Mouse (Mus musculus): Measurements from ENCODE around the gene Fkrp.
A peak's percentile ranks its signal among the peaks of the same experiment; 100 is the strongest.

Gene Fkrp

GRCm38 (mm10) chr7:16785541-16786083 lies 30.9 kb downstream of the Fkrp start:
- no peak for DNase-seq (ENCODE audit: low spot score)

GRCm38 (mm10) chr7:16784498-16784976 lies 32.0 kb downstream of the Fkrp start:
- DNase-seq (ENCODE audit: low spot score): peak; percentile 33

- peak; percentile 70 for DNase-seq (ENCODE audit: low spot score)
Measured at GRCm38 (mm10) chr7:16783758-16784415, 32.6 kb downstream of the Fkrp start.

- DNase-seq (ENCODE audit: low spot score): no peak
Measured at GRCm38 (mm10) chr7:16783224-16783688, 33.3 kb downstream of the Fkrp start.

- peak; percentile 30 for DNase-seq (ENCODE audit: low spot score)
Measured at GRCm38 (mm10) chr7:16782555-16783125, 33.9 kb downstream of the Fkrp start.

GRCm38 (mm10) chr7:16781816-16782554 lies 34.5 kb downstream of the Fkrp start:
- DNase-seq (ENCODE audit: low spot score): peak; percentile 33

- no peak for DNase-seq (ENCODE audit: low spot score)
Measured at GRCm38 (mm10) chr7:16781555-16781815, 35.0 kb downstream of the Fkrp start.

- peak; percentile 96 for DNase-seq (ENCODE audit: low spot score)
Measured at GRCm38 (mm10) chr7:16780825-16781554, 35.5 kb downstream of the Fkrp start, which contains the start of gene Slc1a5. Gene Slc1a5 (plus strand): TSS chr7:16781340.

- peak; percentile 97 for DNase-seq (ENCODE audit: low spot score)
Measured at GRCm38 (mm10) chr7:16780076-16780475, 36.5 kb downstream of the Fkrp start.

- no peak for DNase-seq (ENCODE audit: low spot score)
Measured at GRCm38 (mm10) chr7:16775888-16776287, 40.6 kb downstream of the Fkrp start.

GRCm38 (mm10) chr7:16766443-16766842 lies 50.1 kb downstream of the Fkrp start:
- DNase-seq (ENCODE audit: low spot score): peak; percentile 53

GRCm38 (mm10) chr7:16763463-16764218 lies 52.9 kb downstream of the Fkrp start:
- peak; percentile 83 for DNase-seq (ENCODE audit: low spot score)

- peak; percentile 35 for DNase-seq (ENCODE audit: low spot score)
Measured at GRCm38 (mm10) chr7:16761630-16762029, 54.9 kb downstream of the Fkrp start.

GRCm38 (mm10) chr7:16761005-16761481 lies 55.5 kb downstream of the Fkrp start:
- DNase-seq (ENCODE audit: low spot score): peak; percentile 84

- peak; percentile 78 for DNase-seq (ENCODE audit: low spot score)
Measured at GRCm38 (mm10) chr7:16760292-16760691, 56.2 kb downstream of the Fkrp start.

Measured in adipocyte (in vitro differentiated cells).